Mouse (Mus musculus): Measurements from ENCODE around the gene Tom1l1. TPM values are rescaled to one million over a fixed set of nuclear protein-coding genes. Genes with fewer than 3 reads are reported as not detected.

The Tom1l1 gene
- polyA plus RNA-seq, 1 experiment: 1.3 TPM

GRCm38 (mm10) chr11:90697480-90698240 is 9.5 kb upstream of the Tom1l1 start:
- H3K4me1 ChIP-seq (ENCODE audit: control insufficient read depth): peaks cover 11% of the 10 kb centered on the region
- peaks cover 38% of the 10 kb centered on the region for H3K27me3 ChIP-seq (ENCODE audit: control insufficient read depth)
- no peaks in the 10 kb centered on the region for H3K36me3 ChIP-seq (ENCODE audit: control insufficient read depth)
- H3K4me3 ChIP-seq (replicated peaks): peak overlapping the region; percentile 25
- no peak for TF ChIP-seq GATA1 (IDR thresholded peaks at IDR 0.05; ENCODE audit: low read length)
- no peak for TF ChIP-seq TAL1 (IDR thresholded peaks at IDR 0.05; ENCODE audit: low read length)
- H3K9me3 ChIP-seq (ENCODE audit: control insufficient read depth, low read length): no peaks in the 10 kb centered on the region

GRCm38 (mm10) chr11:90695811-90696210 is 7.6 kb upstream of the Tom1l1 start:
- H3K36me3 ChIP-seq (ENCODE audit: control insufficient read depth): no peaks in the 10 kb centered on the region

GRCm38 (mm10) chr11:90694206-90694605 is 6.0 kb upstream of the Tom1l1 start:
- H3K4me1 ChIP-seq (ENCODE audit: control insufficient read depth): peaks cover 30% of the 10 kb centered on the region
- peaks cover under 1% of the 10 kb centered on the region; the same call in 1 of the 2 replicates for H3K9me3 ChIP-seq (ENCODE audit: control insufficient read depth, low read length)
- H3K27me3 ChIP-seq (ENCODE audit: control insufficient read depth): peaks cover 40% of the 10 kb centered on the region
- TF ChIP-seq GATA1 (IDR thresholded peaks at IDR 0.05; ENCODE audit: low read length) (no peak), TAL1 (IDR thresholded peaks at IDR 0.05; ENCODE audit: low read length) (no peak)
- H3K4me3 ChIP-seq (replicated peaks): no peak overlapping the region
- H3K36me3 ChIP-seq (ENCODE audit: control insufficient read depth): no peaks in the 10 kb centered on the region

More at GRCm38 (mm10) chr11:90695811-90696210, 7.6 kb upstream of the Tom1l1 start:
- TF ChIP-seq TAL1 (IDR thresholded peaks at IDR 0.05; ENCODE audit: low read length) (no peak), GATA1 (IDR thresholded peaks at IDR 0.05; ENCODE audit: low read length) (no peak)
- peaks cover 26% of the 10 kb centered on the region for H3K4me1 ChIP-seq (ENCODE audit: control insufficient read depth)
- no peaks in the 10 kb centered on the region for H3K9me3 ChIP-seq (ENCODE audit: control insufficient read depth, low read length)
- peaks cover 38% of the 10 kb centered on the region for H3K27me3 ChIP-seq (ENCODE audit: control insufficient read depth)
- H3K4me3 ChIP-seq (replicated peaks): no peak overlapping the region

- H3K27me3 ChIP-seq (ENCODE audit: control insufficient read depth): peaks cover 38% of the 10 kb centered on the region
- peaks cover 6% of the 10 kb centered on the region; the same call in 1 of the 2 replicates for H3K9me3 ChIP-seq (ENCODE audit: control insufficient read depth, low read length)
- peaks cover 11% of the 10 kb centered on the region for H3K36me3 ChIP-seq (ENCODE audit: control insufficient read depth)
- no peak for TF ChIP-seq GATA1 (IDR thresholded peaks at IDR 0.05; ENCODE audit: low read length)
- no peak for TF ChIP-seq TAL1 (IDR thresholded peaks at IDR 0.05; ENCODE audit: low read length)
- no peak overlapping the region for H3K4me3 ChIP-seq (replicated peaks)
- peaks cover 49% of the 10 kb centered on the region for H3K4me1 ChIP-seq (ENCODE audit: control insufficient read depth)
Observed at GRCm38 (mm10) chr11:90690361-90690760, 2.2 kb upstream of the Tom1l1 start.

GRCm38 (mm10) chr11:90687040-90687439 is 1.1 kb downstream of the Tom1l1 start:
- H3K36me3 ChIP-seq (ENCODE audit: control insufficient read depth): peaks cover 44% of the 10 kb centered on the region
- peaks cover 18% of the 10 kb centered on the region for H3K27me3 ChIP-seq (ENCODE audit: control insufficient read depth)
- TF ChIP-seq GATA1 (IDR thresholded peaks at IDR 0.05; ENCODE audit: low read length): no peak
- no peak for TF ChIP-seq TAL1 (IDR thresholded peaks at IDR 0.05; ENCODE audit: low read length)
- peak overlapping the region; percentile 79 for H3K4me3 ChIP-seq (replicated peaks)
- H3K4me1 ChIP-seq (ENCODE audit: control insufficient read depth): peaks cover 66% of the 10 kb centered on the region
- H3K9me3 ChIP-seq (ENCODE audit: control insufficient read depth, low read length): peaks cover 6% of the 10 kb centered on the region; the same call in 1 of the 2 replicates

DNA sequence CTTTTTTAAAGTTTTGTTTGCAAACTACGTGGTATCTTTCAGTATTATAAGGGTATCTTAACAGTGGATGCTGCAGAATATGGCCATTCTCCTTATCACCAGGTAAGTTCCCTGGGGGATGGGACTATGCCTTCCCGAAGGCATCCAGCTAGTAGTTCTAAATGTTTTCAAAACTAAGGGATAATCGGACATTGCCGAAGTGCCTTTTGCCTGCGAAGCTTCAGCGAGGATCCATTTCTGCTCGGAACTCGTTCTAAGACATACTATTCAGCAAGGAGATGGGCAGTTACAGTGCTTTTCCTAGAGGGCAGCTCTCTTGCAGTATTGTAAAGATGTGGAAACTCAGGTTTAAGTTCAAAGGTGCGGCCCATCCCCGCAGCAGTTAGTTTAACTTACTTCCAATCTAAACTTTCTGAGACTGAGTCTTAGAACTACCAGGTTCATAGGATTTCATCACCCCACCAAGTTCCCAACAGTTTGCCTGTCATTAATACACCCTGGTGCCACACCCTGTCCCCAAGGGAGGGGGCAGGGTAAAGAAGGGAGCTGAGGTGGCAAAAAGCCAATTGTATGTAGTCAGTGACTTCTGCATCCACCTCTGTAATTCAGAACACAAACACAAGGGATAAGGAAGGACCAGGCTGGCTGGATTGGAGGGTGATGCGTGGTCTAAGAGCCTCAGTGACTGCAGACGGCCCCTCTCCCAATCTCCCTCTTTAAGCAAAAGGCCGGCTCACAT is 1.7 kb downstream of the Tom1l1 start:
- Histone ChIP-seq H3K4me3 (replicated peaks) (peak overlapping the region; percentile 79), H3K4me1 (ENCODE audit: control insufficient read depth) (peaks cover 63% of the 10 kb centered on the region), H3K36me3 (ENCODE audit: control insufficient read depth) (peaks cover 50% of the 10 kb centered on the region)

DNA sequence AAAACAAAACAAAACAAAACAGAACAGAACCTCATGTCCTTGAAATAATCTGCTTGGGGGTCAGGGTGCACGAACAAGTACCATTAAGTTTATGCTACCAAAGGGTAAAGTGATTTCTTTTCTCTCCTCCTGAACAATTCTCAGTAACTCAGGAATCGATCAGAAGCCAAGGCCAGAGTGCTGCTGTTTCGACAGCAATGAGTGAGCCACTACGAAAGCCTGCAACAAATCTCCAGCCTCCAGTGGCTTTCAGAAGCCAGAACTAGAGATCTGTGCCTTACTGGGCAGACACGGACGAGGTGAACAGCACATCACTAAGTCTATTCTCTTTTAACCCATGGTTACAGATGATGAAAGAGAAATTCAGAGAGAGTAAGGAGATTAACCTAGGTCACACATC is 3.0 kb downstream of the Tom1l1 start:
- no peak for TF ChIP-seq TAL1 (IDR thresholded peaks at IDR 0.05; ENCODE audit: low read length)
- no peak for TF ChIP-seq GATA1 (IDR thresholded peaks at IDR 0.05; ENCODE audit: low read length)
- peaks cover 64% of the 10 kb centered on the region for H3K4me1 ChIP-seq (ENCODE audit: control insufficient read depth)
- peaks cover 18% of the 10 kb centered on the region for H3K27me3 ChIP-seq (ENCODE audit: control insufficient read depth)
- peaks cover 62% of the 10 kb centered on the region for H3K36me3 ChIP-seq (ENCODE audit: control insufficient read depth)
- H3K9me3 ChIP-seq (ENCODE audit: control insufficient read depth, low read length): peaks cover 6% of the 10 kb centered on the region; the same call in 1 of the 2 replicates
- peak overlapping the region; percentile 79 for H3K4me3 ChIP-seq (replicated peaks)

More for the DNA sequence above, 1.7 kb downstream of the Tom1l1 start:
- Histone ChIP-seq H3K27me3 (ENCODE audit: control insufficient read depth) (peaks cover 18% of the 10 kb centered on the region), H3K9me3 (ENCODE audit: control insufficient read depth, low read length) (peaks cover 6% of the 10 kb centered on the region; the same call in 1 of the 2 replicates)
- TF ChIP-seq TAL1 (IDR thresholded peaks at IDR 0.05; ENCODE audit: low read length) (no peak), GATA1 (IDR thresholded peaks at IDR 0.05; ENCODE audit: low read length) (no peak)

- TF ChIP-seq GATA1 (IDR thresholded peaks at IDR 0.05; ENCODE audit: low read length) (no peak), TAL1 (IDR thresholded peaks at IDR 0.05; ENCODE audit: low read length) (no peak)
- Histone ChIP-seq H3K27me3 (ENCODE audit: control insufficient read depth) (peaks cover 18% of the 10 kb centered on the region), H3K36me3 (ENCODE audit: control insufficient read depth) (peaks cover 67% of the 10 kb centered on the region), H3K9me3 (ENCODE audit: control insufficient read depth, low read length) (peaks cover 6% of the 10 kb centered on the region; the same call in 1 of the 2 replicates), H3K4me3 (replicated peaks) (peak overlapping the region; percentile 79), H3K4me1 (ENCODE audit: control insufficient read depth) (peaks cover 67% of the 10 kb centered on the region)
Observed at GRCm38 (mm10) chr11:90684765-90685164, 3.4 kb downstream of the Tom1l1 start.

DNA sequence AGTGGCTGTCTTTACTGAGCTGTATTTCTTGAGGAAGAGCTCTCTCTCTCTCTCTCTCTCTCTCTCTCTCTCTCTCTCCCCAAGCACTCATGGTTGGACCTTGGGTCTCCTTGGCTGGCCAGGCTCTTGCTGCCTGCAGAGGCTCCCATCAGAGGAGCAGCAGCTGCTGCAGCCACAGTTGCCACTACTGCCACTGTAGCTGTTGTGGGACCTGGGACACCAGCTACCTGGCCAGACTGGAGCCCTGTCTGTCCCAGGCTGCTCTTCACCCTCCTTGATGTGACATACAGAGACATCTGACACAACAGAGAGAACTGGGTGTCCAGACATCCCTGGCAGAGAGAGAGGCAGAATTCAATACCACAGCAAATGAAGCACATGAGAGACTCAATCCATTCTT is 7.0 kb downstream of the Tom1l1 start:
- Histone ChIP-seq H3K4me1 (ENCODE audit: control insufficient read depth) (peaks cover 80% of the 10 kb centered on the region), H3K27me3 (ENCODE audit: control insufficient read depth) (no peaks in the 10 kb centered on the region), H3K9me3 (ENCODE audit: control insufficient read depth, low read length) (no peaks in the 10 kb centered on the region), H3K4me3 (replicated peaks) (no peak overlapping the region), H3K36me3 (ENCODE audit: control insufficient read depth) (peaks cover 100% of the 10 kb centered on the region)
- TF ChIP-seq GATA1 (IDR thresholded peaks at IDR 0.05; ENCODE audit: low read length) (no peak), TAL1 (IDR thresholded peaks at IDR 0.05; ENCODE audit: low read length) (no peak)
